Mouse (Mus musculus): ENCODE results near the gene Zfp330. TPM values are rescaled to one million over a fixed set of nuclear protein-coding genes. Genes with fewer than 3 reads are reported as not detected.

Zfp330 gene
- 11.4 and 12.0 TPM in 2 replicates for polyA plus RNA-seq (2012; rRNA removed)

DNA sequence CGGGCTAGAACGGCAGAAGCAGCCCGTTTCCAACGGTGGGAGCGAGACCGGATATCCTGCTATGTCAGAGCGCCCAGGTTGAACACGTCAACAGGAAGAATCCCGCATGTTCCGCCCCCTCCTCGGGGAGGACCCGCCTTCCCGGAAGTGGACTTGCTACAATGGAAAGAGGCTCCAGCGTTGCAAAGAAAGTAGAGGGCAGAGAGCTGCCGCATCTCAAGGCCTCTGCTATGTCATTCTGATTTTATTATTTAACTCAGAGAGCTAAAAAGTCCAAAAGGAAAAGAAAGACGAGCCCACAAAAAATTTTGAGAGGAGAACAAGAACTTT is at the start of gene Zfp330:
Zfp330 (minus strand) TSS at position 68 of the 330 bp plus-strand sequence.
- DNase-seq (ENCODE audit: low read depth, low spot score) = peak; percentile 81
- WGBS = under 1% methylated on average over 16 of the region's 16 CpGs

DNA sequence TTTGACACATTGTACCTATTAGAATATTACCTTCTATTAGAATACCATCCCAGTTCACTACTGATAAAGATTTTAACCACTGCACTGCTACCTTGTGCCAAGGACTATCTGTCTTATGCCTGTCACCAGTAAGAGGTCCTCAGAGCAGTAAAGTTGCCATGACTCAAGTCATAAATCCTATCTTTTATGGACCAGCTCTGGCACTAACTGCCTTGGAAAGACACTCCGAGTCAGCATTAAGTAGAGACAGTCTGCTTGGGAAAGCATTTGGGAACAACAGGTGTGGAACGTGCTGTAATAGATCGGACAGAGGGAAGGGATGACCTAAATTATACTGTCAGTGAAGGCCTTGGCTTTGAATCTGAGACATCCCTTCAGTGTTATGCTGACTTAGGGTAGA is 4.0 kb upstream of the Zfp330 start:
- DNase-seq (ENCODE audit: low read depth, low spot score) = peak; percentile 3

DNA sequence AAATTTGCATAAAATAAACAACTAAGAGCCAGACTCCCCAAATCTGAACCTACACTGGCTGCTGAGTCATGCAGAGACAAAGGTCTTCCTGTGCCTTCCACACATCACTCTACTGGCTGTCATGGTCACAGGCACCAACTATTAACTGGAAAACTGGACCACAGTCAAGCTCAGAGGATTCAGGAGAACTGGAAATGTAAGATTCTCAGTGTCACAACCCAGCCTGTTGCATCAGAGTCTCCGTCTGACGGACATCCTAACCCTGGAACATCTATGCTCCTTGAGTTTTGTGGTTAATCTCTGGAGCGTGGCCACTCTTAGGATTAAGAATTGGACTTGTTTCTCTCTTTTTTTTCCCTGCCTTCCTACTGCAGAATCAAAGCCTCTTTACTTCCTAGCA is 3.4 kb upstream of the Zfp330 start:
- 70% methylated on average over 3 of the region's 3 CpGs for WGBS
- no peak for DNase-seq (ENCODE audit: low read depth, low spot score)

More for the DNA sequence above, 4.0 kb upstream of the Zfp330 start:
- WGBS = 18% methylated on average over 3 of the region's 3 CpGs

DNA sequence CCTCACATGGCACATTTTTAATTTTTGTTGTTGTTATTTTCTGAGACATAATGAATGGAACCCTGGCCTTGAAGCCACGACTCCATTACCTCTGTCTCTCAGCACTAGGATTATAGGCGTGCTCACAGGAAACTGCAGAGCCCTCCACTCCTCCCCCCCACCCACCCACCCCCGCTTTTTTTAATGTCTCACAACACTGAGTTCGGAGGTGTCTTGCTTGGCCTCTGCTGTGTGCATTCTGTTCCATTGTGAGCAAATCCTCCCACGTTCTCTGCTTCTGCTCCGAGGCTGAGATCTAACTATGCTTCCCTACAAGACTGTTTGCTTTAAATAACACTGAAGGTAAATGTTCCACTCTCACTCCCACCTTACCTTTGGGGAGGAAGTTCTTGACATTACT is 522 bp upstream of the Zfp330 start:
- DNase-seq (ENCODE audit: low read depth, low spot score) = no peak
- 44% methylated on average over 6 of the region's 6 CpGs for WGBS

DNA sequence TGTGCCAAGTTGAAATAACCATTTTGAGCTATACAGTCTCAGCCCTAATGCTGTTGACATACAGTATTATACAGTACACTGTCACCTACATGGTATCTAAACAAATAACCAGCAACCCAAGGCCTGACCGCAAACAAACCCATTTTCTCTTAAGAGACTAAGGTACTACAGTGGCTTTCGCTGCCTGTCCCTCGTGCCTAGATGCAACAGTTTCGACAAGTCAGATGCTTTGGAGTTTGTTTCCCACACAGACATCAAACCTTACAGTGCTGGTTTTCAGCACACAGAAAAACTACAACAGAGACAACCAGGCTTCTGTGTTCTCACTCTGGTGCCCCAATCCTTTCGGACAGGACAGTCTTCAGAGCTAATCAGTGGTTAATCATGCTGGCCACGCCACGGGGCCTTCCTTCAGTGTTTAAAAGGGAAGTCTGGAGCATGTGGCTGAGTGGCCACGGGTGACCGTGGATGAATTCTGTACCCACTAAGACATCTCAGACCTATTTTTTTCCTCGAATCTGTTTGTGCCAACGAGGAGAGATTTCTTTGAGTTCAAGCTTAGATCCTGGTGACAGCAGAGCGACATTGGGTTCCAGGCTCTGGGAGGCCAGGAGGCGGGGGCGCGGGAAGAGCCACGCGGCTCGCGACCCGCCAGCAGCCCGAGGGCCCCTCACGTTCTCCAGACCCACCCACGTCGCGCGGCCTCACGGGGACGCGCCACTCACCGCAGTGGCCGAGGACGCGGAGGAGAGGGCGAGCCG is 448 bp downstream of the Zfp330 start:
- DNase-seq (ENCODE audit: low read depth, low spot score) = peak; percentile 6
- 2% methylated on average over 34 of the region's 35 CpGs for WGBS

DNA sequence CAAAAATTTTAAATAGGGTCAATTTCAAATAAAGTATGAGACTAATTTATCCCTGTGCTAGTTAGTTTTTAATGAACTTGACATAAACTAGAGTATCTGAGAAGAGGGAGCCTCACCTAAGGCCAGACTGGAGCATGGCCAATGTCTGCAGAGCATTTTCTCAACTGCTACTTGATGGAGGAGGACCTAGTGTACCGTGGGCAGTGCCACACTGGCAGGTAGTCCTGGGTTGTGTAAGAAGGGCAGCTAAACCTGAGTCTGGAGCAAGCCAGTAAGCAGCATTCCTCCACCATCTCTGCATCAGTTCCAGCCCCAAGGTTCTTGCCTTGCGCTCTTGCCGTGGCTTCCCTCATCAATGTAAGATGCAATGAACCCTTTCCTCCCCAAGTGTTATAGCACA is 3.1 kb downstream of the Zfp330 start:
- WGBS = 87% methylated on average over 3 of the region's 3 CpGs
- no peak for DNase-seq (ENCODE audit: low read depth, low spot score)

DNA sequence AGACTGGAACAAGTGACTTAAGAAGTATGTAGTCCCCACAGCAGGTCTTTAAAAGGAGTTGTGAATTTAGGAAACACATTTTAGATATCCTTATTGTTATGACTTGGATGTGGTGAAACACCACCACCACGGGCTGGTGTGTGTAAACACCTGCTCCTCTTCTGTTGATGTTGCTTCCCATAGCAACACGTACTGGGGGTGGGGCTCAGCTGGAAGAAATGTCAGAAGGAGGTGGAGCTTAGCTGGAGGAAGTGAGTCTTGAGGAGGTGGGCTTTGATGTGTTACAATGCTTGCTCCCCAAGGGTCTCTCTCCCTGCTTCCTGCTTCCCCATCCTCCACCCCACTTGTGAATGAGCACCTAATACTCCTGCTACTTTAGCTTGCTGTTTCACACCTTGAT is 14.9 kb downstream of the Zfp330 start:
- WGBS = 27% methylated on average over 2 of the region's 2 CpGs
- DNase-seq (ENCODE audit: low read depth, low spot score) = no peak

DNA sequence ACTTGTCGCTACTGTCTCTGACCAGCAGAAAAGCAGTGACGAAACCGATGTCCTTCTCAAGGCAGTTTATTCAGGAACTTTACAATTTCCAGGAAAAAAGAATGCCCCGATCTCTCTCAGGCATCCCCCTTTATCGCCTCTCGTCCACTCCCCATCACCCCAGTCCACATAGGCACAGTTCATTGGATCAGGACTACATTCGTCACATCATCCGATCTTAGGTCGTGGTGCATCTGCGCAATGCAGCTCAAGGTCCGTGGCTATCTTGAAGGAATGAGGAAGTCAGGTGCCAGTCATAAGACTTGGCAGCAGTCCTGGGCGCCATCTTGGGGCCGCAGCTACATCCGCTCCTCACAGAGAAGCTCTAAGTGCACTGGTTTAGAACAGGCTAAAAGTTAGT is 19.0 kb downstream of the Zfp330 start:
- 94% methylated on average over 14 of the region's 14 CpGs for WGBS
- no peak for DNase-seq (ENCODE audit: low read depth, low spot score)

DNA sequence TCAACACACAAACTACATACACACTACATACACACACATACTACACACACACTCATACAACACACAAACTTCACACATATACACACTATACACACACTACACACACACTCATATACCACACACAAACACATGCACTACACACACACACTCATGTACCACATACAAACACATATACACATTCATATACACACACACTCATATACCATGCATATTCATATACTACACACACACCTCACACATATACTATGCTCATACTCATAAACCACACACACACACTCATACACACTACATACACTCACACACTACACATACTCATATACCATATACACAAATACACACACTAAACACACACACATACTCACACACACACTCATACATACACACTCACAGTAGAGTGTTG is 27.3 kb downstream of the Zfp330 start:
- DNase-seq (ENCODE audit: low read depth, low spot score) = no peak

DNA sequence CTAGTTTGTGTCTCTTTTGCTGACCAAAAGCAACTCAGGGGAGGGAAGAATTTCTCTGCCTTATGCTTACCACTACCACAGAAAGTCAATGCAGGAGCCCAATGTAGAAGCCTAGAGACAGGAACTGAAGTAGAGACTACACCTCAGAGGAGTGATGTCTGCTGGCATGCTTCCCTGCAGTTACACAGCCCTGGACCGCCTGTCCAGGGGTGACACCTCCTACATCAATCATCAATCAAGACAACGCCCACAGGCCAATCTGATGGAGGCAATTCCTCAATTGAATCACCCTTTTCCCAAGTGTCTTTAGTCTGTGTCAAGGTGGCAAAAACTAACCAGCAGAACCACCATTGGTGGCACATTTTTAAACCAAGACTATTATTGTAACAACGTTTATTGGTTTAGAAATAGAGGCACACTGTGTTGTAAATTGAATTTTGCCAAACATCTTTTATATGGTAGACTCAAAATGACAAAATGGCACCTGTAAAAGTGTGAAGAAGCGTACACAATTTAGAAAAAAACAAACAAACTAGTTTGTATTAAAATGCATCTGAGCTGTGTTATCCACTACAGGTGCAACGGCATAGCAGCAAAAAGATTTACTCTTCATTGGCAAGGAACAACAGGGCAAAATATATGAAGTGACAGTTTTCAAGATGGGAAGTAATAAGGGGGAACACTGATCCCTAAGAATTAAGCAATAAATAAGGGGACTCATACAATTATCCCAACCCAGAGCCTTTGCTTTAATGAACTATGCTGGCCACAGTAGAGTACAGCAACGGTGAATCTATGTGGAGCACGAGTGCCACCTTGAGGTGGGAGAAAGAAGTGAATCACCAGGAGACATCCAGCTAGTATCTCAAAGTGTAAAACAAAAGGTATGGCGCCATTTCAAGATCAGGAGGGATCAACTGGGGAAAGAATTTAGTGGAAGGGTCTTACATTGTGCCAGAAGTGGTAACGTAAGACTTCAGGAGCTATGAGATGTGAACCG is 29.8 kb downstream of the Zfp330 start:
- whole genome bisulfite sequencing = 42% methylated on average over 10 of the region's 10 CpGs
- peak; percentile 42 for DNase-seq (ENCODE audit: low read depth, low spot score)

Other genes with a start within 250 kb of the Zfp330 start
- 0.46 and 0.84 TPM in 2 replicates for gene Rnf150, start 89.2 kb upstream of the Zfp330 start, polyA plus RNA-seq (2012; rRNA removed)

Measured in large intestine, adult 2 months (tissue).